Mouse (Mus musculus) embryonic fibroblast, embryonic 13.5 days (primary cell): ENCODE data around the gene Abhd12.

Experiments
- CTCF ChIP-seq: IDR thresholded peaks from 2 replicates; pipeline ENCODE4 v1.5.1; 2011; ENCODE audit warnings: mild to moderate bottlenecking, control low read depth, low read length, moderate library complexity, borderline replicate concordance; ENCODE audit not compliant: insufficient read depth
- POLR2A ChIP-seq: IDR thresholded peaks from 2 replicates; pipeline ENCODE4 v1.6.1; 2011; ENCODE audit warnings: low read depth, mild to moderate bottlenecking, control low read depth, low read length, moderate library complexity

DNA sequence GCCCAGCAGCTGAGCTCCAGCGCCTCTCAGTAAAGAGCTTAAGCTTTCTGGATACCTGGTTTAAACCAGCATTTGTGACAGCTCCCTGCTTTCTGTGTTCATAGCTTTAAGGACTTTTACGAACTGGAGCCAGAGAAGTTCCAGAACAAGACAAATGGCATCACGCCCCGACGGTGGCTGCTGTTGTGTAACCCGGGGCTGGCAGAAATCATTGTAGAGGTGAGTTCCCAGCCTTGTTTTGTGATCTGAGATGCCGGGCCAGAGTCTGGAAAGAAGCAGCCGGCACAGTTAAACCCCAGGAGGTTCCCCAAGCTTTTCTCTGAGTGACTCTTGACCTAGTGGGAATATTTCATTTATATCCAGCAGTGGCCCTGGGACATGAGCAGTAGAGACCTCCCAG lies 85.8 kb downstream of the Abhd12 start:
- TF ChIP-seq CTCF (no peak), POLR2A (no peak)
